Mouse (Mus musculus): ENCODE measurements around the gene Ints14. TPM values are rescaled to one million over a fixed set of nuclear protein-coding genes. Genes with fewer than 3 reads are reported as not detected.
"Not testable (repeated sequence)": the region's sequence is repeated elsewhere in the genome, so short reads cannot be mapped to it uniquely, and the experiment has no call there.

Ints14 gene
- polyA plus RNA-seq, 1 experiment: 35.0 TPM

DNA sequence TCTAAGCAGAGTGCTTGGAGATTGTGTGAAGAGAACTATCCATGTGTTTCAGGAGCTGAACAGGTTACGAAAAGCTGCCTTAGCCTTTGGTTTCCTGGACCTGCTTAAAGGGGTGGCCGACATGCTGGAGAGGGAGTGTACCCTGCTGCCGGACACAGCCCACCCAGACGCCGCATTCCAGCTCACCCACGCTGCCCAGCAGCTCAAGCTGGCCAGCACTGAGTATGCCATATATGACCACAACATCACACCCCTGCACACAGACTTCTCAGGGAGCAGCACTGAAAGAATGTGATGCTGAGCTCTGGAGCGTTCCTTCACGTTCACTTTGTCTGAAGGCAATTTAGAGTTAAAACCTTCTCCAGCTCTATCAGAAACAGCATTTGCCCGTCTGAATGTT is 25.1 kb downstream of the Ints14 start:
- Histone ChIP-seq H3K27ac (ENCODE audit: insufficient read depth, low read length) (no peak overlapping the region), H3K4me1 (ENCODE audit: control insufficient read depth, insufficient read depth, low read length) (no peaks in the 10 kb centered on the region), H3K4me3 (ENCODE audit: insufficient read depth, low read length) (no peak overlapping the region)
- TF ChIP-seq CTCF (IDR thresholded peaks at IDR 0.05; ENCODE audit: borderline replicate concordance, insufficient read depth, low read length) (no peak), POLR2A (IDR thresholded peaks at IDR 0.05; ENCODE audit: low read depth, low read length) (no peak)

DNA sequence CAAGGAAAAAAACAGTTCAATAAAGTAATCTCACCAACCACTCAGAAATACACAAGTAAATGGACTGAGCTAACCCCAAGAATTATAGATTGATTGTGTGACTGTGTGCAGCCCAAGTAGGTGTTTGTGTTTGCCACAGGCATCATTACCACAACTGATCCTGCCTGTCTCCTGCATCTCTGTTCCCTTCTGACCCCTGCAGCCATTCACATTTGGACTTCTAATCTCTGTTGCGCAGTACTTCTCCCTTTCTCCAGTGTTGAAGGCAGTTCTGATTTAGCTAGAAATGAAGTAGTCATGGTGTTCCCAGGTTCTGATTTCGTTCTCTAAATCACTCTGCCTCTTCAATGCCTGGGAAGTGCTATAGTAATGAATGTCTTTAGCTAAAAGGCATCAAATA is 26.9 kb downstream of the Ints14 start:
- Histone ChIP-seq H3K27ac (ENCODE audit: insufficient read depth, low read length) (no peak overlapping the region), H3K4me1 (ENCODE audit: control insufficient read depth, insufficient read depth, low read length) (no peaks in the 10 kb centered on the region), H3K4me3 (ENCODE audit: insufficient read depth, low read length) (no peak overlapping the region)
- TF ChIP-seq POLR2A (IDR thresholded peaks at IDR 0.05; ENCODE audit: low read depth, low read length): no peak
- TF ChIP-seq CTCF (IDR thresholded peaks at IDR 0.05; ENCODE audit: borderline replicate concordance, insufficient read depth, low read length): no peak

DNA sequence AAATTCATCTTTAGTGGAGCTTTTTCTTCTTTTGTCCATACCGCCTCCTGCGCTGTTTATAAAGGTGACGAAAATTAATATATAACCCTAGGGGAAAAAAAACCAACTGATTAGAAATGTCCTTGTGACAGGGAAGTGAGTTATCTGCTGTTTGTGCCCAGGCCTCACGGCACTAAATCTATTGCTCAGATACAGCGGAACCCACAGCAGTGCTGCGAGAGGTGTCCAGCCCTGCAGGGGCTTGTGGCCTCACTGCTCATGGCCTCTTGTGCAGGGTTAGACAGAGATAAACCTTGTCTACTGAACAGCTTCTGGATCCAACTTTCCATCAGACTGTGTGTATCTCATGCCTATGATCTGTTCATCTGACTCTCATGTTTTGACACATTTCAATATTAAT is 27.7 kb downstream of the Ints14 start:
- TF ChIP-seq POLR2A (IDR thresholded peaks at IDR 0.05; ENCODE audit: low read depth, low read length) (no peak), CTCF (IDR thresholded peaks at IDR 0.05; ENCODE audit: borderline replicate concordance, insufficient read depth, low read length) (no peak)
- Histone ChIP-seq H3K27ac (ENCODE audit: insufficient read depth, low read length) (no peak overlapping the region), H3K4me3 (ENCODE audit: insufficient read depth, low read length) (no peak overlapping the region), H3K4me1 (ENCODE audit: control insufficient read depth, insufficient read depth, low read length) (no peaks in the 10 kb centered on the region)

DNA sequence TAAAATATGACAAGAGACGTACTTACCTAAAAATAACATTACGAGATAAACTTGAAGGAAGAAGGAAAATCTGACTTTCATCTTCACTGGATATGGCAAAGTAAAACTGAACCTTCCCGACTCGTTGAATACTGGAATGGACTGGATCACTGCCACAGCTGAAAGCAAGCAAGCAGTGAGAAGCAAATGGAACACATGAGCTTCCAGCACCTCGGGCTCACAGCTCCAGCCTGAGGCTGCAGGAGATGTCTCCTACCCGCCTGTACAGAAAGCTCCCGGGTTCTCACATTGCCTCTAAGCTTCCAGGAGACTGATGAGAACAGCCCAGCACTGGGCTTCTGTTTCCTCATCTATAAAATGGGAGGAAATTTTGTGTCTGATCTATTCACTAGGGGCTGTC is 29.6 kb downstream of the Ints14 start:
- TF ChIP-seq CTCF (IDR thresholded peaks at IDR 0.05; ENCODE audit: borderline replicate concordance, insufficient read depth, low read length) (no peak), POLR2A (IDR thresholded peaks at IDR 0.05; ENCODE audit: low read depth, low read length) (no peak)
- H3K4me1 ChIP-seq (ENCODE audit: control insufficient read depth, insufficient read depth, low read length): no peaks in the 10 kb centered on the region
- no peak overlapping the region for H3K27ac ChIP-seq (ENCODE audit: insufficient read depth, low read length)
- H3K4me3 ChIP-seq (ENCODE audit: insufficient read depth, low read length): no peak overlapping the region

DNA sequence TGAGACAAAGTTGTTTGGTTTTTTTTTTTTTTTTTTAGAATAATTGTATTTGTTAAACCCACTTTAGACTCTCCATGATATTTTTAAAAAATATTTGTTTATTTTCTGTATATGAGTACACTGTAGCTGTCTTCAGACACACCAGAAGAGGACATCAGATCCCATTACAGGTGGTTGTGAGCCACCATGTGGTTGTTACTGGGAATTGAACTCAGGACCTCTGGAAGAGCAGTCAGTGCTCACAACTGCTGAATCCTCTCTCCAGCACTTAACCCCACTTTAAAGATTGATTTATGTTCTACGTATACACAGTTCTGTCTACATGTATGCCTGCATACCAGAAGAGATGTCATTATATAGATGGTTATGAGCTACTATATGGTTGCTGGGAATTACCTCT is 34.8 kb downstream of the Ints14 start:
- H3K4me3 ChIP-seq (ENCODE audit: insufficient read depth, low read length); H3K4me1 ChIP-seq (ENCODE audit: control insufficient read depth, insufficient read depth, low read length); H3K27ac ChIP-seq (ENCODE audit: insufficient read depth, low read length): not testable (repeated sequence)

DNA sequence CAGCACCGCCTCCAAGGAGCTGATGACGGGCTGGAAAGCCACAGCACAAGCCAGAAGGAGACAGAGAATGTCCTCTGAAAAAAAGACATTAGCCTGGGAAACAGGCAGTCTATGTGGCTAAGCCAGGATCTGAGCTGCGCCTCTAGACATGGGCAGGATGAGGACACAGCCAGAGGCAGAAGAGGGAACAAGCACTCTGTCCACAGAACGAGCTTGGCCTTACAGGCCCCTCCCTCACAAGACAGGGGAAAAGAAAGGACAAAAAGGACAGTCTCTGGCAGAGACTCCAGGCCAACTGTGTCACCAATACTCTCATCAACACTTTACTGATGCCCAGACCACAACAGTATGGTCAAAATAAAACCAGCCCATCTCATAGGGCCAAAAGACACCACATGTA is 40.8 kb downstream of the Ints14 start:
- Histone ChIP-seq H3K4me1 (ENCODE audit: control insufficient read depth, insufficient read depth, low read length) (no peaks in the 10 kb centered on the region), H3K4me3 (ENCODE audit: insufficient read depth, low read length) (no peak overlapping the region), H3K27ac (ENCODE audit: insufficient read depth, low read length) (no peak overlapping the region)
- TF ChIP-seq CTCF (IDR thresholded peaks at IDR 0.05; ENCODE audit: borderline replicate concordance, insufficient read depth, low read length) (no peak), POLR2A (IDR thresholded peaks at IDR 0.05; ENCODE audit: low read depth, low read length) (no peak)

DNA sequence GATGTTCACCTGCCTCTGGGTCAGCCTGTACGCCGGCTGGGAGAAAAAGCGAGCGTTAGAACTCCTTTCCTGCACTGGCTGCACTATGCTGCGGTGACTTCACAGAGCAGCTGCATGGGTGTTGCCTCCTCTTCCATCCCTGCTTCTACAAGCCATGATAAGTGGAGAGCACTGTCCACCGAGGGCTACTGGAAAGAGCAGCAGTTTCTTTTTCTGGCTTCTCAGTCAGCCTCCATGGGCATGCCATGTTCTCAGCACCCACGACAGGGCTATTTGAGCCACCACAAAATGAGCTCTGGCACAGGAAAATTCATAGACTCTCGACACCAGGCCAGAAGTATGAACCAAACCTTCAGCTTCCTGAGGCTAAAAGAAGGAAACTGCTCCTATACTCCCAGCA is 45.0 kb downstream of the Ints14 start:
- Histone ChIP-seq H3K4me1 (ENCODE audit: control insufficient read depth, insufficient read depth, low read length) (peaks cover 3% of the 10 kb centered on the region), H3K27ac (ENCODE audit: insufficient read depth, low read length) (no peak overlapping the region), H3K4me3 (ENCODE audit: insufficient read depth, low read length) (no peak overlapping the region)
- TF ChIP-seq POLR2A (IDR thresholded peaks at IDR 0.05; ENCODE audit: low read depth, low read length) (no peak), CTCF (IDR thresholded peaks at IDR 0.05; ENCODE audit: borderline replicate concordance, insufficient read depth, low read length) (no peak)

DNA sequence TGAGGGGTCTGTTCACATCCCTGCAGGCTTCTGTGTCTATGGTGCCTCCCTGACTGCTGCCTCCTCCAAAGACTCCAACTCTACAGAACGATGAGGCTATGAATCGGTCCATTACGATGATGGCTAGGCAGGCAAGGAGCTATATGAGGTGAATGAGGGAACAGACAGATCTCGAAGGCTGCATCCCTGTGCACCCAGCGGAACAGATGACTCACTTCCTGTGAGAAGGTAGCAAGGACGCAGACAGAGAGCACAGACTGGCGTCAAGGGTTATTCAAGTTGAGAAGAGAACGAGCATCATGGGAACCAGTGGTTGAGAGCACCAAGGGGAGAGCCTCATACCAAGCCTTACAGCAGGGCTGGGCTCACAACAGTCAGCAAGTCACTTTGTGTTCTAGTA is 49.9 kb downstream of the Ints14 start:
- no peak overlapping the region for H3K4me3 ChIP-seq (ENCODE audit: insufficient read depth, low read length)
- H3K27ac ChIP-seq (ENCODE audit: insufficient read depth, low read length): no peak overlapping the region
- no peak for TF ChIP-seq POLR2A (IDR thresholded peaks at IDR 0.05; ENCODE audit: low read depth, low read length)
- no peak for TF ChIP-seq CTCF (IDR thresholded peaks at IDR 0.05; ENCODE audit: borderline replicate concordance, insufficient read depth, low read length)
- H3K4me1 ChIP-seq (ENCODE audit: control insufficient read depth, insufficient read depth, low read length): peaks cover 3% of the 10 kb centered on the region

DNA sequence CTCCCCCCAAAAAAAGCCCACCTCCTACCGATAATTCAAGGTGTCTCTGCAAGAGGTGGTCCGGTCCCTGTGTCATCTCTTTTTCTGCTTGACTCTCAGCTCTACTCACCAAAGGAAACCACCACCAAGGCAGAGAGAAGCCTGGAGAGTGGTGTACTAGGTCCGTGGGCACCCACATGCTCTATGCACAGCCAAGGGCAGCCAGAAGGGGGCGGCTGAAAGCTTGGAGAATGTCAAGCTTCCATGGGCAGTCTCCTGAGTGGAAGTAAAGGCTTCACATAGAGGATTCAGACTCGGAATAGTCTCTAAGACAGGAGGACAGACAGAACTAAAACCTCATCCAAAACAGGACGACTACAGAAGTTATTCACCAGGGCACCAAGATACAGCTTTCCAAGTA is 50.6 kb downstream of the Ints14 start:
- Histone ChIP-seq H3K27ac (ENCODE audit: insufficient read depth, low read length) (no peak overlapping the region), H3K4me3 (ENCODE audit: insufficient read depth, low read length) (no peak overlapping the region), H3K4me1 (ENCODE audit: control insufficient read depth, insufficient read depth, low read length) (peaks cover 3% of the 10 kb centered on the region)
- TF ChIP-seq POLR2A (IDR thresholded peaks at IDR 0.05; ENCODE audit: low read depth, low read length) (no peak), CTCF (IDR thresholded peaks at IDR 0.05; ENCODE audit: borderline replicate concordance, insufficient read depth, low read length) (peak; percentile 15; the same call in 1 of the 2 replicates)

DNA sequence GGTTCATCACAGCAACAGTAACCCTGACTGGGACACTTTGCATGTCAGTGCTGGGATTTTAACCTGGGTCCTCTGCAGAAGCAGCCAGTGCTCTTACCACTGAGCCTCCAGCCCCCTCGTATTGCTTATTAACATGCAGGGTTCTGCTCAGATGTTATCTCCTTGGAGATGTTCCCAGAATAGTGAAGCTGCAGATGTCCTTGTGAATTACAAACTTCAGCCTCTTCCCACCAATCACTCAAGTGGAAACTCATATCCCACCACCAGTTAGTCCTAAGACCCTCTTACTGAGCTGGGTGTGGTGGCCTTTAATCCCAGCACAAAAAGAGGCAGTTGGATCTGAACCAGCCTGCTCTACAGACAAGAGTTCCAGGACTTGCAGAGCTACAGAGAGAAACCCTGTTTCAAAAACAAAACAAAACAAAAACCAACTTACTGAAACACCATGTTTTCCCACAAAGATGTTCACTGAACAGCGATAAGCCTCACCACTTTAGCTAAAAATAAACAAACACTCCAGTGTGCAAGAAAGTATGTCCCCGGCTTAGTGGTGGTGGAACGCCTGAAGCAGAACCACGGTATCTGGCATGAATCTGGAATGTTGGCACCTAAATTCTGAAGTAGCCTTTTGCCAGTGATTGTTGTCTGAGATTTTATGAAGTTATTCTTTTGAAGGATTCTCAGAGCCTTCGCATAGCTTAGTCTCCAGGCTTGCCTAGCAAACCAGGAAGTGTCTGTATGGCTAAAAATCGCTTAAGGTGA is 54.9 kb downstream of the Ints14 start:
- TF ChIP-seq CTCF (IDR thresholded peaks at IDR 0.05; ENCODE audit: borderline replicate concordance, insufficient read depth, low read length) (no peak), POLR2A (IDR thresholded peaks at IDR 0.05; ENCODE audit: low read depth, low read length) (no peak)
- no peak overlapping the region for H3K27ac ChIP-seq (ENCODE audit: insufficient read depth, low read length)
- H3K4me3 ChIP-seq (ENCODE audit: insufficient read depth, low read length): no peak overlapping the region
- peaks cover 6% of the 10 kb centered on the region for H3K4me1 ChIP-seq (ENCODE audit: control insufficient read depth, insufficient read depth, low read length)
